Mouse (Mus musculus) forebrain, postnatal 0 days (tissue): ENCODE measurements around the gene Ltbp3. TPM values are rescaled to one million over a fixed set of nuclear protein-coding genes. Genes with fewer than 3 reads are reported as not detected.
A peak's percentile ranks its signal among the peaks of the same experiment; 100 is the strongest.

Experiments
- ATAC-seq: fragments of 200-750 bp; cut with Nextera tagmentation; 2 replicates; pipeline ENCODE4 v1.8.0; 2017; ENCODE audit warnings: mild to moderate bottlenecking, moderate library complexity
- DNase-seq: peaks from one replicate; pipeline ENCODE4 v3.0.0-alpha.2; 2015
- H3K27ac ChIP-seq: fragments of 300-500 bp; sonication (generic); 2 replicates; pipeline ENCODE4 v1.5.1; 2014; ENCODE audit warnings: low read depth, mild to moderate bottlenecking, antibody characterized with exemption, low read length, moderate library complexity, mixed read lengths
- H3K27me3 ChIP-seq: fragments of 300-500 bp; sonication (generic); 2 replicates; pipeline ENCODE4 v1.6.1; 2014; ENCODE audit warnings: mild to moderate bottlenecking, low read length, mixed read lengths; ENCODE audit not compliant: insufficient read depth
- H3K36me3 ChIP-seq: fragments of 300-500 bp; sonication (generic); 2 replicates; pipeline ENCODE4 v1.6.1; 2014; ENCODE audit warnings: mild to moderate bottlenecking, moderate library complexity; ENCODE audit not compliant: insufficient read depth
- H3K4me1 ChIP-seq: fragments of 300-500 bp; sonication (generic); 2 replicates; pipeline ENCODE4 v1.6.1; 2014; ENCODE audit warnings: antibody characterized with exemption; ENCODE audit not compliant: insufficient read depth
- H3K4me2 ChIP-seq: fragments of 300-500 bp; sonication (generic); 2 replicates; pipeline ENCODE4 v1.6.1; 2014; ENCODE audit warnings: low read depth, mild to moderate bottlenecking, moderate library complexity
- H3K4me3 ChIP-seq: fragments of 300-500 bp; sonication (generic); 2 replicates; pipeline ENCODE4 v1.5.1; 2014; ENCODE audit warnings: low read depth, low read length, mixed read lengths
- H3K9ac ChIP-seq: fragments of 300-500 bp; sonication (generic); 2 replicates; pipeline ENCODE4 v1.6.1; 2014; ENCODE audit warnings: mild to moderate bottlenecking
- H3K9me3 ChIP-seq: fragments of 300-500 bp; sonication (generic); 2 replicates; pipeline ENCODE4 v1.6.1; 2016; ENCODE audit warnings: low read length
- CTCF ChIP-seq: sonication (generic); IDR thresholded peaks from 2 replicates; pipeline ENCODE4 v1.5.1; 2016; ENCODE audit warnings: antibody characterized with exemption, control low read depth, low read depth
- WGBS: fragments of 180-500 bp; shearing (Covaris S2); extraction: QIAGEN DNeasy Blood & Tissue Kit; methylation state at CpG from one replicate; pipeline ENCODE4 v1.1.7; 2014; 5-methylcytosine and 5-hydroxymethylcytosine counted together
- polyA plus RNA-seq: library from polyadenylated mRNA; unstranded; fragments of >200 nt; fragmentation: Nextera tagmentation; extraction: Ambion mirVana; gene quantifications from 2 replicates; pipeline ENCODE4 v1.2.1, GENCODE M21; 2015
- total RNA-seq: library from RNA; depleted of rRNA; stranded (reverse); fragments of >200 nt; gene quantifications from 2 replicates; pipeline ENCODE4 v1.2.3, GENCODE M21; 2014

Gene Ltbp3
- total and polyA plus RNA-seq, 2 experiments from 2014 or later: 12.4 to 22.7 TPM

DNA sequence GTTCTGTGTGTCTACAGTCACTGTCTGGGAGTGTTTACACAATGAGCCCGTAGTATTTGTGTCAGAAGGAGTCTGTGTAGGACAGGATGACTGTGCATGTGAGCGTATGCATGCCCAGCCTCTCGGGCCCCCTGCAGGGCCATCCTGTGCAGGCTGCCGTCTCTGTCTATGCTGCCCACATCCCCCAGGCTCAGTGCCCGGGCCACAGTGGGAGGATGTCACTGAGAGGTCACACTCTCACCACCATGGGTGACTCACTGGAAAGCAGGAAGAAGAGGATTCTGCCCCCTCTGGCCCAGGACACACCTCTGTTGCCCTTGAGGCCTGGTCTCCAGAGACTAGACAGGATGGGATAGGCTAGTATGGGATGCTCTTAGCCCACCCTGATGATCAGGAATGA lies 2.9 kb downstream of the Ltbp3 start:
- Histone ChIP-seq H3K27ac (no peak overlapping the region), H3K9me3 (no peaks in the 10 kb centered on the region), H3K4me3 (no peak overlapping the region), H3K27me3 (no peaks in the 10 kb centered on the region), H3K36me3 (no peaks in the 10 kb centered on the region; the same call in 1 of the 2 replicates), H3K4me1 (peaks cover 21% of the 10 kb centered on the region; the same call in 1 of the 2 replicates), H3K9ac (no peak overlapping the region), H3K4me2 (no peak overlapping the region)
- DNase-seq (no peak), ATAC-seq (no peak)
- 46% methylated on average over 5 of the region's 5 CpGs for WGBS
- no peak for TF ChIP-seq CTCF

DNA sequence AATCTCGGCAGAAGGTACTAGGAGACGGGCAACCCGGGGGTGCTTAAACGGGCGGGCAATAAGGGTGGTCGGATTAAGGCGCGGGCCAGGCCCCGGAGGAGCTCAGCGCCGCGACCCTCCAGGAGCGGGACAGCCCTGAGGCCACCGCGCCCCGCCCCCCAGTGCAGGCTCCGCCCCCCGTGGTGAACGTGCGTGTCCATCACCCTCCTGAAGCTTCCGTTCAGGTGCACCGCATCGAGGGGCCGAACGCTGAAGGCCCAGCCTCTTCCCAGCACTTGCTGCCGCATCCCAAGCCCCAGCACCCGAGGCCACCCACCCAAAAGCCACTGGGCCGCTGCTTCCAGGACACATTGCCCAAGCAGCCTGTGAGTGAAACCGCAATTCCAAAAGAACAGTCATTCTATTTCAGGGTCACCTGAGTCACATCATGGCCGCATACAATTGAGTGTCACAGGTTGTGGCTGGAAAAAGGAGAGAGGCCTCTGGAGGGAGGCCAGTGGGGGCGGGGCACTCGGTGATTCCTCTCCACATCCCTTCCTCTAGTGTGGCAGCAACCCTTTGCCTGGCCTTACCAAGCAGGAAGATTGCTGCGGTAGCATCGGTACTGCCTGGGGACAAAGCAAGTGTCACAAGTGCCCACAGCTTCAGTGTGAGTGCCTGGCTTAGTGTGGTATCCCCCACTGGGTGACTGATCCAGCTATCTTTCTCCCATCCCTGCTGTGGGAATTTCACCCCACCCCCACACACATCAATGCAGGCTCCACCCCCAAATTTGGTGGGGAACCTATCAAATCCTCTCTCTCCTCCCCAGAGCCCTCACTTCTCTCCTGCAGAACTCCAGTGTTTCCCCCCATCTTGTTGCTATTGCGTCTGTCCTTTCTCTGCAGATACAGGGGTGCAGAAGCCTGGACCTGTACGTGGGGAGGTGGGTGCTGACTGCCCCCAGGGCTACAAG lies 5.3 kb downstream of the Ltbp3 start:
- WGBS: 9% methylated on average over 36 of the region's 36 CpGs
- no peaks in the 10 kb centered on the region for H3K27me3 ChIP-seq
- TF ChIP-seq CTCF: no peak
- H3K4me1 ChIP-seq: peaks cover 21% of the 10 kb centered on the region; the same call in 1 of the 2 replicates
- H3K9ac ChIP-seq: peak overlapping the region; percentile 33
- H3K36me3 ChIP-seq: no peaks in the 10 kb centered on the region; the same call in 1 of the 2 replicates
- peak overlapping the region; percentile 46 for H3K4me2 ChIP-seq
- H3K9me3 ChIP-seq: no peaks in the 10 kb centered on the region
- ATAC-seq (peak; percentile 73), DNase-seq (peak; percentile 65)
- peak overlapping the region; percentile 26 for H3K4me3 ChIP-seq
- H3K27ac ChIP-seq: peak overlapping the region; percentile 35; the same call in 1 of the 2 replicates

DNA sequence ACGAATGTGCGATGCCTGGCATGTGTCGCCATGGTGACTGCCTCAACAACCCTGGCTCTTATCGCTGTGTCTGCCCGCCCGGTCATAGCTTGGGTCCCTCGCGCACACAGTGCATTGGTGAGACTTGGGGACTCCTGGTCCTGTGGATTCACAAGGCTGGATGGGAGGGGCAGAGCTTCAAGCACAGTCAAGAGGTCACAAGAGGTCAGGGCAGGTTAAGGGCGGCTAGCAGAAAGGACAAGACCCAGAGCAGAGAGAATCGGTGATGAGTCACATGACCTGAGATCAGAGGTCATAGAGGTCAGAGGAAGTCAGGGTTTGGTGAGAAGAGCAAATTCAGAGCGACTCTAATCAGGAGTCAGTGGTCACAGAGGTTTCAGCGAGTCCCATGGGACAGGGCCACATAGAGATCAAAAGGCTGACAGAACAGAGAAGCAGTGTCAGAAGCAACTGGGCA lies 6.2 kb downstream of the Ltbp3 start:
- Histone ChIP-seq H3K9ac (no peak overlapping the region), H3K27me3 (no peaks in the 10 kb centered on the region), H3K4me3 (no peak overlapping the region), H3K4me1 (0 out of 2 replicates have a peak, but pooled peaks cover 16% of the 10 kb centered on the region), H3K36me3 (no peaks in the 10 kb centered on the region; the same call in 1 of the 2 replicates), H3K4me2 (no peak overlapping the region), H3K27ac (no peak overlapping the region), H3K9me3 (no peaks in the 10 kb centered on the region)
- 35% methylated on average over 12 of the region's 12 CpGs for WGBS
- no peak for TF ChIP-seq CTCF
- DNase-seq: no peak
- ATAC-seq: peak; percentile 52

DNA sequence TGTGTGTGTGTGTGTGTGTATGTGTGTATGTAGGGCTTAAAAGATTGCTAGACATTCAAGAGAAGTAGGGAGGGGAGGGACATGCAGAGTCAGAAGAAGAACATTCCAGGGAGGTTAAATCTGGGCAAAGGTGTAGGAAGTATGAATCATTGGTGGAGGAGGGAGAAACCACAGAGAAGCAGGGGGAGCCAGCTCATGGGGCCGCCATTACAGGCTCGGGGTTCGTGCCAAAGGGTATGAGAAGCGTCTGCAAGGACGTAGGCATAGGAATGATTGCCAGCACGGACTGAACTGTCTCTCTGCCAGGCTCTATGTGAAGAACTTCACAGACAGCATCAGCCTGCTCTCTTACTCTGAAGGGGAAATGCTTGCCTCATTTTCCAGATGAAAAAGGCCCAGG lies 8.8 kb downstream of the Ltbp3 start:
- ATAC-seq: no peak

DNA sequence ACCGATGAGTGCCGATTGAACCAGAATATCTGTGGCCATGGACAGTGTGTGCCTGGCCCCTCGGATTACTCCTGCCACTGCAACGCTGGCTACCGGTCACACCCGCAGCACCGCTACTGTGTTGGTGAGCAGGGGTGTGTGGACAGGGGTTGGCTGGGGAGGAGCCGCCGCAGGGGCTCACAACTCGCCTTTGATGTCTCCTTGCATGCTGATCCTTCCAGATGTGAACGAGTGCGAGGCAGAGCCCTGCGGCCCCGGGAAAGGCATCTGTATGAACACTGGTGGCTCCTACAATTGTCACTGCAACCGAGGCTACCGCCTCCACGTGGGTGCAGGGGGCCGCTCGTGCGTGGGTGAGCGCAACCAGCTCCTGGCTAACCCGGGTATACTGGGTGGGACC lies 10.2 kb downstream of the Ltbp3 start:
- DNase-seq: no peak
- Histone ChIP-seq H3K27ac (no peak overlapping the region), H3K4me1 (0 out of 2 replicates have a peak, but pooled peaks cover 8% of the 10 kb centered on the region), H3K4me3 (no peak overlapping the region), H3K9me3 (no peaks in the 10 kb centered on the region), H3K36me3 (no peaks in the 10 kb centered on the region; the same call in 1 of the 2 replicates), H3K27me3 (no peaks in the 10 kb centered on the region), H3K4me2 (no peak overlapping the region), H3K9ac (no peak overlapping the region)
- ATAC-seq: no peak
- TF ChIP-seq CTCF: no peak
- WGBS: 16% methylated on average over 22 of the region's 22 CpGs

More for the DNA sequence above, 8.8 kb downstream of the Ltbp3 start:
- Histone ChIP-seq H3K4me2 (no peak overlapping the region), H3K4me3 (no peak overlapping the region), H3K9me3 (no peaks in the 10 kb centered on the region), H3K4me1 (0 out of 2 replicates have a peak, but pooled peaks cover 14% of the 10 kb centered on the region), H3K27me3 (no peaks in the 10 kb centered on the region), H3K27ac (no peak overlapping the region), H3K36me3 (no peaks in the 10 kb centered on the region; the same call in 1 of the 2 replicates), H3K9ac (no peak overlapping the region)
- WGBS: 63% methylated on average over 6 of the region's 6 CpGs
- TF ChIP-seq CTCF: no peak
- no peak for DNase-seq

DNA sequence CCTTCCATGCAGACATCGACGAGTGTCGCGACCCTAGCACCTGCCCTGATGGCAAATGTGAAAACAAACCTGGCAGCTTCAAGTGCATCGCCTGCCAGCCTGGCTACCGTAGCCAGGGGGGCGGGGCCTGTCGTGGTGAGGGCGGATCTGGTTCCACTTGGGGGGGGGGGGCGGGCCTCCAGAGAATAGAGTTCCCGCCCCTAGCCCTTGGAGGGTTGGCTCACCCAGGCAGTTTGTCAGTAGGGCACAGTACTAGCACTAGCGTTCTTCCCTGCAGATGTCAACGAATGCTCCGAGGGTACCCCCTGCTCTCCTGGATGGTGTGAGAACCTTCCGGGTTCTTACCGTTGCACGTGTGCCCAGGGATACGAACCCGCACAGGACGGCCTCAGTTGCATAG lies 11.0 kb downstream of the Ltbp3 start:
- Histone ChIP-seq H3K4me1 (0 out of 2 replicates have a peak, but pooled peaks cover 2% of the 10 kb centered on the region), H3K36me3 (no peaks in the 10 kb centered on the region), H3K4me3 (no peak overlapping the region), H3K9me3 (no peaks in the 10 kb centered on the region), H3K9ac (no peak overlapping the region), H3K27me3 (no peaks in the 10 kb centered on the region), H3K27ac (no peak overlapping the region), H3K4me2 (no peak overlapping the region)
- DNase-seq (no peak), ATAC-seq (peak; percentile 54)
- TF ChIP-seq CTCF: no peak
- WGBS: 10% methylated on average over 20 of the region's 20 CpGs
